Mouse (Mus musculus) ovary, postnatal 14 days (tissue): ENCODE data around the gene Sec14l2.
"Not testable (repeated sequence)": the region's sequence is repeated elsewhere in the genome, so short reads cannot be mapped to it uniquely, and the experiment has no call there.

ENCODE experiments used
- DNase-seq: peaks from one replicate; pipeline ENCODE4 v3.0.0; 2022; ENCODE audit warnings: low spot score

Gene Sec14l2

GRCm38 (mm10) chr11:4133450-4133849 is 10.2 kb upstream of the Sec14l2 start:
- no peak for DNase-seq

GRCm38 (mm10) chr11:4128461-4128860 is 5.2 kb upstream of the Sec14l2 start:
- not testable (repeated sequence) for DNase-seq

DNA sequence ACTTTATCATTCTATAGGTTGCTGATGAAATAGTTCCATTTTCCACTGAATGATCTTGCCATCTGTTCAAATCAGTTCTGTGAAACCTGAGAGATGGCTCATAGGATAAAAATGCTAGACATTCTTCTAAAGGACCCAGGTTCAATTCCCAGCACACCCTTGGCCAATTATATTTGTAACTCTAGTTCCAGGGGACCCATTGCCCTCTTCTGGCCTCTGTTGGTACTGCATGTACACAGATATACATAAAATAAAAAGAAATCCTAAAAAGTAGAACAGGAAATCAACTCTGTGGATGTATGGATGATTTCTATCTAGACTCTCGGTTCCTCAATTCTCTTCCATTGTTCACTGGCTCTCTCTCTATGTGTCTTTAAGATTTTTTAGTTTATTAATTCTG is 3.8 kb upstream of the Sec14l2 start:
- DNase-seq: no peak

GRCm38 (mm10) chr11:4123922-4124321 is 707 bp upstream of the Sec14l2 start:
- no peak for DNase-seq

- DNase-seq: no peak
These were observed 989 bp downstream of the Sec14l2 start for GRCm38 (mm10) chr11:4122226-4122625.

GRCm38 (mm10) chr11:4121691-4122090 is 1.5 kb downstream of the Sec14l2 start:
- DNase-seq: no peak

DNA sequence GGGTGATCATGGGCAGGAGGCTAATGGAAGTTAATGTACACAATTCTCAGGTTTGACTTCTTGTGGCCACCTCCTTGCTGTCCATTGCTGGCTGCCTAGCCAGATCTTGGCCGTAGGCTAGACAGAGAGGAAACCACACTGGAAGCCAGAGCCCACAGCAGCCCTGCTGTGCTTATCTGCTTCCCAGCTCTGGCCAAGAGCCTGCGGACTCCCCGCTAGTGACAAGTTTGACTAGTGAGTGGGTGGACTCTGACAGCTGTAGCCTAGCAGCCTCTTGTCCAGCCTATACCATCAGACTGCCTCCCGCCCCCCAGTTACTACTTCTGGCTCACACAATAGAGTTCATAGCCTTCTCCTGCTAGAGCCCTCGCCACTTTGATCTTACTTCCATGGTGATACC is 3.6 kb downstream of the Sec14l2 start:
- no peak for DNase-seq

DNA sequence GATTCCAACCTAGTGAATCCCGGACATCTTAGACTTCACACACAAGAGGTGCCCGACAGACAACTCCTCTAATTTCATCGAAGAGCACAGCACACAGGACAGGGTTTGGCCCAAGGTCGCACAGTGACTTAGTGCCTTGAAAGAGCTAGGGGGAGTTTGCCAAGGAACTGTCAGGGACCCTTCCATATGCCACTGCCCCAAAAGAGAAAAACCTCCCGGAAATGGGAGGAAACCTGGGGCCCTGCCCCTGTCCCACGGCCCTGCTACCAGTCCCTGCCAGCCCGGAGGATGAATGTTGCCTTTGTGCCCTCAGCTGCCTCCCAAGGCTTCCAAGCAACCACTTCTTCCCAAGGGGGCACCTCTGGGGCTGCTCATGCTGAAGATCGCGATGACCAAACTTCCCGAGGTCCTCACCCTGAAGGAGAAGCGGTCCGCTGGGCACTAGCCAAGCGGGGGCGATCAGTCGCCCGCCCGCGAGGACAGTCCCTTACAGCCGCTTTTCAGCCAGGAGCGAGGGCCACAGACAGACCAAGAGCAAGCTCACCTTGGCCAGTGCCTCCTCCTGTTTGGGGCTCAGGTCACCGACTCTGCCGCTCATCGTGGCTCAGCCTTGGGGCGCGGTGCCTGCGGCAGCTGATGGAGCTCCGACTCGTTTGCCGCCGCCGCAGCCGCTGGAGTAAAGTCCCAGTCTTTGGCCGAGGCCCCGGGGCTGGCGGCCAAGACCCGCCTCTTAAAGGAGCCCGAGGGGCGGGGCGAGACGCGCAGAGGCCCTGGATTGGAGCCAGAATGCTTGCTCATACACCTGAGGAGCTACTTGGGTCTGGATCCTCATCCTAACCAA is 4.9 kb downstream of the Sec14l2 start:
- peak; percentile 53 for DNase-seq

GRCm38 (mm10) chr11:4117372-4118071 is 5.7 kb downstream of the Sec14l2 start:
- DNase-seq: no peak

GRCm38 (mm10) chr11:4116458-4117141 is 6.6 kb downstream of the Sec14l2 start:
- DNase-seq: no peak

- DNase-seq: no peak
These were observed 7.8 kb downstream of the Sec14l2 start for GRCm38 (mm10) chr11:4115407-4115806.

DNA sequence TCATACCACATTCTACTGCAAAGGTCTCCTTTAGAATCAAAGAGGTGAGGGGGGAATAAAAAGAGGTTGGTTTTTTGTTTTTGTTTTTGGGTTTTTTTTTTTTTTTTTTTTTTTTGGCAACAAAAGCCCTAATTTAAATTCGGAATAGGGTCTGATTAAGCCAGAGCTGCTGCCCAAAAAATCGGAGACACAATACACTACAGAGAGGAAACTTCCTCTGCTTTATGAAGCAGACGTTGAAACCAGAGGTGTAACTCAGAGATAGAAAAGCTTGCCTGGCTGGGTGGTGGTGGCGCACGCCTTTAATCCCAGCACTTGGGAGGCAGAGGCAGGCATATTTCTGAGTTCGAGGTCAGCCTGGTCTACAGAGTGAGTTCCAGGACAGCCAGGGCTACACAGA is 8.7 kb downstream of the Sec14l2 start:
- DNase-seq: not testable (repeated sequence)

DNA sequence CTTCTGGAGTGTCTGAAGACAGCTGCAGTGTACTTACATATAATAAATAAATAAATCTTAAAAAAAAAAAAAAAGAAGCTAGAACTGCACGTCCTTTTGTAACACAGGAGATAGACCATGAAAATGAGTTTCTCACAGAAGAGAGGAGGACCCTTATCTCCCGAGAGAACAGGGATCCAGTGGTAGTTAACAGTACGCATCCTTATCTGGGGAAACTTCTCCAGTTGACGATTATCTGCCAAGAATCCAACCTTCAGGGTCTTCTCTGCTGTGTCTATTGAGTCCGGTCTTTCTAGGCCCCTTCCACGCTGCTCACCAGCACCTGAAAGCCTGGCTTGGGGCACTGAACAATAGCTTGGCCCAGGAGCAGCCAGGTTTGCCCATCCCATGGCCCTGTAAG is 9.2 kb downstream of the Sec14l2 start:
- DNase-seq: no peak

DNA sequence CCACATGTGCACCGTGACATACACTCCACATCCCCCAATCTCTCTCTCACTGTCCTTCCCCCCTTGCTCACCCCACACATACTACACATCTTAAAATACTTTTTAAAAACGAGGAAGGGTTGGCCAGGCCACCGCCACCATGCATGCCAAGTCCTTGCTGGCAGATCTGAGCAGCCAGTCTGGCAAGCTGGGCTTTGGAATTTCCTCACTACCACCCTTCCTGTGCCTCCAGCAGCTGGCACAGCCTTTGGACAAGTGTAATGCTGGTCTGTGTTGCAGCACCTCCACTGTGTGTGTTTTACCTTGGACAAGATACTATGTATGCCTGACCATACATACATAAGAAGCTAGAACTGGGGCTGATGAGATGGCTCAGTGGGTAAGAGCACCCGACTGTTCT is 9.7 kb downstream of the Sec14l2 start:
- no peak for DNase-seq

GRCm38 (mm10) chr11:4112861-4113260 is 10.4 kb downstream of the Sec14l2 start:
- DNase-seq: no peak

GRCm38 (mm10) chr11:4112033-4112432 is 11.2 kb downstream of the Sec14l2 start:
- DNase-seq: no peak

DNA sequence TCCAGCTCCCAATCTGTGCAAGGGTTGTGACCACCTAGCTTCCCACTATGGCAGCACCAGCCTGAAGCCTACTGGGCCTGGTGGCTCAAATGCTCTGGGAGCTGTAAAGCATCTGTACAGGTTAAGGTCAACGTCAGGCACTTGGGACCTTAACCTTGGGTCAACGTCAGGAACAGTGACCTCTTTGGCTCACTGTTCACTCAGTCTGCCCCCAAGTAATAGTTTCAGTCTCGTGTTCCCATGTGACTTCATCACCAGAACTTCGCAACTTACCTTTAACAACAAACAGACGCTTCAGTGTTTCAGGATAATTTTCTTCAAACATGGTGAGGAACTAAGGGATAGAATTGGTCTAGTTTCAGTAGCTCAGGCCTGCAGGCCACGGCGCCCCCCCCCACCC is 14.5 kb downstream of the Sec14l2 start:
- no peak for DNase-seq

DNA sequence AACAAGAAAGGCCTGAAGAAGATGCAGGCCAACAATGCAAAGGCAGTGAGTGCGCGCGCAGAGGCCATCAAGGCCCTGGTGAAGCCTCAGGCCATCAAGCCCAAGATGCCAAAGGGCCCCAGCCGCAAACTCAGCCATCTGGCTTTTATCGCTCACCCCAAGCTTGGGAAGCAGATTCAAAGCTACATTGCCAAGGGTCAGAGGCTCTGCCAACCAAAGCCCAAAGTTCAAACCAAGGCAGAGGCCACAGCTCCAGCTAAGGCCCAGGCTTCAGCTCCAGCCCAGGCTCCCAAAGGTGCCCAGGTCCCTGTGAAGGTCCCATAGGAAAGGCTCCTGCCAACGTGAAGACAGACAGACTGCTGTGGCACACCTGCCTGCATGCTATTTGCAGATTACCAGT is 15.3 kb downstream of the Sec14l2 start:
- not testable (repeated sequence) for DNase-seq

DNA sequence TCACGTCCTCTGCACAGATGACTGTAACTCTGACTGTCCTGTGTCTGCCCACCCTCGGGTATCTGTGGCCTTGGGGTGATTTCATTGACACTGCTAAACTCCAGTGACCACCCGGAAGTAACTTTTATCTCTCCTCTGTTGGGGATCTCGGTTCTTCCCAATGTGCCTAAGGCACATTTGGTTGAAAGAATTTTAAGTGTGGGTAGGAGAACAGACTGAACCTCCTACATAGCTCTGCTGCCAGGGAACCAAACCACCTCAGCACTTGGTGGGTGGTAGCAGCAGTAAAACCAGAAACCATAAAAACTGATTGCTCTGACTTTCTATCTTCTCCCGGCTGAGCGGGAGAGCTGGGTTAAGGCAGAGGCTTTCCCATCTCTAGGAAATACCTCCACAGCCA is 17.8 kb downstream of the Sec14l2 start:
- no peak for DNase-seq

DNA sequence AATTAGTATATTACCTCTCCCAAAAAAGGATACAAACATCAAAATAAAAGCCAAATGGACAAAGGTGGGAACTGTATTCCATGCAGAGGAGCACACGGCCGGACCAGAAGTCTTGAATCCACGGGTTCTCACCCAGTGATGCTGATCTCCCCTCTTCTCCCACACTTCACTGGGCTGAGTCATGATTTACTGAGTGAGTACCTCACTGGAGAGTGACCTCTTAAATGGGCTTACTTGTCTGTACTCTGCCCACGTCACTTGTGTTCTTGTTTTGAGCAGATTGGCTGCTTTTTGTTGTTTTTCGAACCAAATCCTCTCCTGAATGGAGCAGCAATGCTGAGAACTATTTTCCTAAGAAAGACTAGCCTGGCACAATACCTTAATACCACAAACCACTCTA is 18.2 kb downstream of the Sec14l2 start:
- DNase-seq: no peak

- DNase-seq: no peak
These were observed 19.7 kb downstream of the Sec14l2 start for GRCm38 (mm10) chr11:4103522-4103921.

DNA sequence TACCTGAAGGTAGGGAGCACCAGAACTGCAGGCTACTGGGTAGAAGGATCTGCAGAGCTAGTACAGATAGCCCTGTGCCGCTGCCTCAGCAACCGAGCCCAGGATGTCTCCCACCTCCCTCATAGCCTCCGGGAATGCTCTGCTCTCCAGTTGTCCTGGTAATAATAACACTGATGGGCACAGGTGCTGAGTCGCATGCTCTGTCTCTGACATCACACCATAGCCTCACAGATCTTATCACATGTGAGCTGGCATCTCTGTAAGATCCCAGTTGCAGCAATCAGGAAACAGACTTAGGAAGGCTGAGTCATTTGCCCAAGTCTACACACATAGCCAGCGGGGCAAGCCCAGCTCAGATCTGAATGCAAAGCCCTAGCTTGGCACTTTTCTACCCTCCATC is 21.4 kb downstream of the Sec14l2 start:
- no peak for DNase-seq

DNA sequence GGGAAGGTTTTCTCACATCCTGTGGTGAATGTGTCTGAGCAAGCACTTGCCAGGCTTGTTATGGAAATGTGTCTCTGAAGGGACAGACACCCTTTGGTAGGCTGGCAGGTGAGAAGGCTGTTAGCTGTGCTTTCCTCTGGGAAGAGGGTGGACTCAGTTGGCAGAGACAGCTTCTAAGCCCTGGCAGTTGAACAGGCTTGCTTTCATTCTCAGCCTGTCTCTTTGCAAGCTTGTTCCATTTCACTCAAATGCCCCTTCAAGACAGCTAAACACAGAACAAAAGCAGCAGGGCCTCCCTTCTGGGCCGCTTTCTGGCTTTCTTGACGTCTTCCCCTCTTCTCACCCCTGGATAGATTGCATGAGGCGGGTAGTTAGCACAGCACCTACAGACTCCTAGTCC is 23.8 kb downstream of the Sec14l2 start:
- DNase-seq: no peak
